Mouse (Mus musculus): Measurements from ENCODE around the gene Polr2l.

- no peak for TF ChIP-seq CTCF (IDR thresholded peaks at IDR 0.05; ENCODE audit: low read depth)
- TF ChIP-seq EP300 (IDR thresholded peaks at IDR 0.05; ENCODE audit: low read depth) = no peak
These were observed 35.7 kb downstream of the Polr2l start for GRCm38 (mm10) chr7:141439140-141439679.

Data from liver, embryonic 14.5 days (tissue).